Mouse (Mus musculus): Measurements from ENCODE around the gene Bsn.

Gene Bsn

DNA sequence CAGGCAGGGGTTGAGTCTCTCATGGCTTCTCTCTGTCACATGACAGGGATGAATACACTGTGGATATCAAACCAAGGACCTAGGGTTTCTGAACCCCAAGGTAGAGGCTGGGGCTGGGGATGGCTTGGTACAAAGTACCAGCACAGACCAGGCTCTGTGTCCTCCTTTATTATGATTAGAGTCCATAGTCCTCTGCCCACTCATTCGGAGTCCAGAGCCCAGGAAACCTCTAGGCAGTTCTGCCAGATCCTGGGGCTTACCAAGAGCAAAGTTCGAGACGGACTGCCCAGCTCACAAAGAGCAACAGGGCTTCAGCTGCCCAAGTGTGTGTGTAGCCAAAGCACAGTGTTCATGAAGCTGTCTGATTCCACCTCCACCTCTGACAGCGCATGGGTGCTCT, 104.9 kb downstream of the Bsn start:
- no peak for DNase-seq

DNA sequence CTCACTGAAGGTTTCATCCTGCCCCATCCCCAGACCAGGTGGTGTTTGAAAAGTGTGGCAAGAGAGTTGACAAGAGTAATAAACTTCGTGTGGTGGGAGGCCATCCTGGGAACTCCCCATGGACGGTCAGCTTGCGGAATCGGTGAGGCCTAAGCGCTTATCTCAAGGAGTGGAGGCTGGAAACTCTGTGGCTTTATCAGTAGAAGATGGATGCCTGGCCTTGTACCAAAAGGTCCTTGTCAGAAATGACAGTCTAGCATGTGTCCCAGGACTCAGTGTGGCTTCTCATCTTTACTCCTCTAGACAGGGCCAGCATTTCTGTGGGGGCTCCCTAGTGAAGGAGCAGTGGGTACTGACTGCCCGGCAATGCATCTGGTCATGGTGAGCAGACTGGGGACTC, 106.6 kb downstream of the Bsn start:
- DNase-seq: no peak

DNA sequence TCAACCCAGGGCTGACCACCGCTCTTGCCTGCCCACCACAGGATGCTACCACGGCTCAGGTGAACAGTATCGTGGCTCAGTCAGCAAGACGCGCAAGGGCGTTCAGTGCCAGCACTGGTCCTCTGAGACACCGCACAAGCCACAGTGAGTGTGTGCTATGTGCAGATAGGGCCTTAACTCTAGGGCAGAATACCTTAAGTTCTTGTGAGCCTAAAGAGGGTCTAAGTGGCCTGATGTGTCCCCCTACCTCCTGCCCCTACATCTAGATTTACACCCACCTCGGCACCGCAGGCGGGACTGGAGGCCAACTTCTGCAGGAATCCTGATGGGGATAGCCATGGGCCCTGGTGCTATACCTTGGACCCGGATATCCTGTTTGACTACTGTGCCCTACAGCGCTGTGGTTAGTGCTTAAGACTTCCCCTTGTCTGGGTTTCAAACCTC, 107.2 kb downstream of the Bsn start, which contains the start of gene Rnf123:
Rnf123 (minus strand) TSS at position 359 of the 444 bp plus-strand sequence.
- no peak for DNase-seq

DNA sequence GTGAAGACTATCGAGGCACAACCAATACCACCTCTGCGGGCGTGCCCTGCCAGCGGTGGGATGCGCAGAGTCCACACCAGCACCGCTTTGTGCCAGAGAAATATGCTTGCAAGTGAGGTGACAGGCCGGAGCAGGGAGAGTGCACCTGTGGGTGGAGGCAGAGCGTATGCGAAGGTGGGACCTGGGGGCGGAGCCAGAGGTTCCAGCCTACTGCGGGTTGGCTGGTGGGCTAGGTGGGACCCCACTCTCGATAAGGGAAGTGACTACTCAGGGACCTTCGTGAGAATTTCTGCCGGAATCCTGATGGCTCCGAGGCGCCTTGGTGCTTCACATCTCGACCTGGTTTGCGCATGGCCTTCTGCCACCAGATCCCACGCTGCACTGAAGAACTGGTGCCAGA, 107.6 kb downstream of the Bsn start:
- DNase-seq: peak; percentile 50

DNA sequence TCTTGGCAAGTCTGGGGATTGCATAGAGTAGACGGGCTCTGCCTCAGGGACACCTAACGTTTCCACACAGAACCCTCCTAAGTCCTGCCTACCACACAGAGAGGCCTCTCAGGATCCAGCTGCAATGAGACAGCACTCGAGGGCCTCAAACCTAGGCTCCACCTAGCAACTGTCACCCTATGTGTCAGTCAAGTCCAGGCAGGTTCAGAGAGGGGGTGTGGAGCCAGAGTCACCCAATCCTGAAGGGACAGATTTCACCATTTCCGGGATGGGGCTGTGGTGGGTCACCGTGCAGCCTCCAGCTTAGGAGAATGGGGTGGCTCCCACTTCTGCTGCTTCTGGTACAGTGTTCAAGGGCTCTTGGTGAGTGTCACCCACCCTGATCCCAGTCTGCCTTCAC, 110.0 kb downstream of the Bsn start, which contains the start of gene Mst1:
Mst1 (plus strand) TSS at position 269 of the 400 bp plus-strand sequence.
- DNase-seq: no peak

DNA sequence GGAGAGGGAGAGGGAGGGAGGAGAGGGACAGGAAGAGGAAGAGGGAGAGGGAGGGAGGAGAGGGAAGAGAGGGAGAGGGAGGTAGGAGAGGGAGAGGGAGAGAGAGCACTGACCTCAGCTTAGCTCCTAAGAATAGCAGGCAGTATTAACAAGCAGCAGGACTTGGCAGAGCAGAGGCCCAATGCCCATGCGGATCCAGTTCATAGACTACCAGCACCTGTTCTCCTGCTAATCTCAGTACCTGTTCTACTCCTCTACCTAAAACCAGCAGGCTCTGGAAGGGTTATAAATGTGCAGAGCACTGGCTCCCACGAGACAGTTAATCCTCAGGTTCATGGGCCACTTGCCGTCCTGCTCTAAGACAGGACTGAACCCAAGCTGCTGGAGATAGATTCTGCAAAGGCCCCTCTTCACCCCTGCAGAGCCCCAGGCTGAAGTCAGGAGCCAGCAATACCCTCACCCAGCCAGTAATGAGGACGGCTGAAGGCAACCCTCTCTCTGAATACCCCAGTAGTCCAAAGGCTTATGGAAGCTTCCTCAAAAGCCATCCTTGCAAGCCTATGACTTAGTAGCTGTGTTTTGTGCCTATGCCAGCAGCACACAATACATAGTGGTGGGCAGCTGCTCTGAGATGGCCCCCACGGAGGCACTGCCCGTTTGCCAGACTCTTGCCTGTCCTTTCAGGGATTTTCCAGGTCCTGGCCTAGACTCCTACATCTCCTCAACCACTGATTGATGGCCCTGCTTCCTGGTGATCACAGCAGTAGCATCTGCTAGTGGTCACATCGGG, 116.8 kb downstream of the Bsn start:
- DNase-seq: no peak

DNA sequence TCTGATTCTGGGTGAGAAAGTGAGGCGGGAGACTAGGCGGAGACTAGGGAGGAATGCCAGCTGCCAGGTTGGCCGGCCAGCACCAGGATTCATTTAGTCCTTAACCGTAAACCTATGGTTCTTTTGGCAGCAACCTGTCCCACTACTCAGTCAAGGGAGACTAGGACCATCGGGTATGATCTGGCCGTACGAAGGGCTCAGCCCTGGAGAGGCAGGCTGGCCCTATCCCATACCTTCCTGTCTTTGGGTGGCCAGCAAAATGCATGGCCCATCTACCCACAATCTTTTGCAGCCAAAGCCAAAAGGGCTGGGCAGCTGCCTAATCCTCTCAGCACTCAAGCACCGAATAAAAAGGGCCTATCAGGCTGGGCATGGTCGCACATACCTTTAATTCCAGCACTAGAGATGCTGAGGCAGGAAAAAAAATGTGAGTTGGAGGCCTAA, 117.7 kb downstream of the Bsn start:
- DNase-seq: no peak

DNA sequence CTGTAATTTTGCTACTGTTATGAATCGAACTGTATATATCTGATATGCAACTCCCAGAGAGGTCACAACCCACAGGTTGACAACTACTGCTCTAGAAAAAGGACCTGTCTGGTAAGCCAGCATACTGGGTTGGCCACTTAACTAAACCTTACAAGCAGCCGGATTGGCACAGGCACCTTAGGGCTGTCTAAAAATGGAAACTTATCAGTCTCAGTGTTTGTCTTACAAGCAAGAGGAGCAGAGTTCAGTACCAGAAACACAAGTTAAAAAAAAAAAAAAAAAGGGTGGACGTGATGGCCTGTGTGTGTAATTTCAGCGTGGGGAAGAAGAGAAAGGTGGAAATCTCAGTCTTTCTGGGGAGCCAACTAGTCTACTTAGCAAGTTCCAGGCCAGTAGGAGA, 118.4 kb downstream of the Bsn start:
- no peak for DNase-seq

DNA sequence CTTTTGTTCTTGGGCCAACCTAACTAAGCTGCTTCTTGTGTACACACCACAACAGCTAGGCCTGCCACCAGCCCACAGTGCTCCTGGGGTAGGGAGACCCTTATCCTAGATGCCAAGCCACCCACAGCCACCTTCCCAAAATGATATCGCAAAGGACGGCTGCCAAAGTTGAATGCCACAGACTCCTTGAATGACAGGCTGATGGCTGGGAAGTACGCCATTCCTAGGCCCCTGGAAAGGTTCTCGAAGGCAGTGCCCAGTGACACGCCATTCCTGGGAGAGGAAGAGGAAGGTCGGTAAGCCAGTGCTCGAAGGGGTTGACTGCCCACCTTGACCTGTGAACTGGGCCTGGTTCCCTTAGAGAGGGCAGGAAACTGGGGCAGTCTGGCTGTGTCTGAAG, 120.7 kb downstream of the Bsn start:
- DNase-seq: no peak

DNA sequence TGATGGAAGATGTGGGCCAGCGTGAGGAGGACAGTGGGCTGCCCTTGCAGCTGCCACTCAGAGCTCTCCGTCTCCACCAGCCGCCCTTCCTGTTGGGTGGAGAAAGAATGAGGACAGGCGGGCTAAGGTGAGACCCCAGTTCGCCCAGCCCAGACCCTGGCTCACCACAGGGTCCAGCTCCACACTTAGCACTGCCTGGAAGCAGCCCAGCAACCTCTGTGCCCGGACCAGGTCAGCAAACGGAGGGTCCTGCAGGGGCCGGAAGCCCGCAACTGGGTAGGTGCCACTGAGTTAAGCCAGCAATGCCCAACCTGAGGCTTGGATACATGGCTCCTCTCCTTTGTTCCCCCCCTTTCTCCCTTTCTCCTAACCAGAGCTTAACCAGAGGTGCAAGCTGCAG, 121.2 kb downstream of the Bsn start:
- no peak for DNase-seq

DNA sequence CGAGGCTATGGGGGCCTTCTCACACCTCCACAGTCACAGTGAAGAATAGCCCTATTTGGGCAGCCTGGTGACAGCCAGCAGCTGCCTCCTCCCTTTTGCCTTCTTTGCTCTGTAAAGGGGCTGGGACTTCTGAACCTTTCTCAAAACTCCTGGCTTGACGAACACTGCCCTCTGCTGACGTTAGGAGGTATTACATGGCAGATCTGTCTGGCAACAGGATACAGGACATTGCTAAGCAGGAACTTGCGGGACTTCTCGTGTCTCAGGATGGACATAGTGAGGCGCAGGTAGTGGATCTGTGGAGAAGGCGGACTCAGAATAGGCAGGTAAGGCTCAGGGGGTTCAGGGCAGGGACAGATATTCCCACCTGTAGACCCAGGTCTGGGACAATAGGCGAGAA, 122.3 kb downstream of the Bsn start:
- peak; percentile 87 for DNase-seq

DNA sequence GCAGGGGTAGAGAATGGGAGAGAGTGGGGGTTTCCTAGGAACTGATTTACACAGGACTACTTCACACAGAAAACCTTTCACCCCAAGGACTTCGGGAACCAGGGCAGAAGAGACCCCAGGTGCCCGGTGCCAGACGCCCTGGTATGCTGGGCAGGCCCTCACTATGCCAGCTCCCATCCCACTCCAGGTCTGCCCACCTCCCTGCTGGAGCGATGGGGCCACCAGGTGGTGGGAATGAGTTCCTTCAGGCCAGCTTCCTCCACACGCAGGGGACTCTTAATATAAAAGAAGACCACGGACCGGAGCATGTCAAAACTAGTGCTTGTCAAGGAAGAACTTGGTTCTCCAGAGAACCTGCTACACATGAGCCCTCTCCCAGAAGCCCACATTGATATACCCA, 123.0 kb downstream of the Bsn start:
- no peak for DNase-seq

DNA sequence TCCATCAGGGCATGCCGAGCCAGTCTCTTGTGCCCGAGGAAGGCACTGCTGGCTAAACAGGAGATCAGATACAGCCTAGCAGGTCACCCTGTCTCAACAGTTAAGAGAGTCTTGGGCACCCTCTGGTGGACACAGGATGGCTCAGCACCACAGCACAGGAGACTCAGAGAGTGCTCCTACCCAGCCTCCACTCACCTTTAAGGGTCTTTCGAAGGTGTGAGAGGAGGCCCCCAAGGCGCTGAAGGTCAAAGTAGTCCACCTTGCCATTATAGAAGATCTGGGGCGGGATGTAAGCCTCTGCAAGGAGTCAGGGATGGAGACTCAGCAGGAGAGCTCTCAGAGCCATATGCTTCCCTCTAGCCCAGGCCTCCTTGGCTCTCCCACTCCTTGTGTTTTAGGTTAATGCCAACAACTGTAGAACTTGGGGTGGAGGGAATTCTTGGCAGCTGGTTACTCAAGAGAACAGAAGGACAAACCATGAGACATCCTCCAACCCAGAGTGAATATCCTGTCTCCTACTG, 124.6 kb downstream of the Bsn start:
- peak; percentile 78 for DNase-seq

DNA sequence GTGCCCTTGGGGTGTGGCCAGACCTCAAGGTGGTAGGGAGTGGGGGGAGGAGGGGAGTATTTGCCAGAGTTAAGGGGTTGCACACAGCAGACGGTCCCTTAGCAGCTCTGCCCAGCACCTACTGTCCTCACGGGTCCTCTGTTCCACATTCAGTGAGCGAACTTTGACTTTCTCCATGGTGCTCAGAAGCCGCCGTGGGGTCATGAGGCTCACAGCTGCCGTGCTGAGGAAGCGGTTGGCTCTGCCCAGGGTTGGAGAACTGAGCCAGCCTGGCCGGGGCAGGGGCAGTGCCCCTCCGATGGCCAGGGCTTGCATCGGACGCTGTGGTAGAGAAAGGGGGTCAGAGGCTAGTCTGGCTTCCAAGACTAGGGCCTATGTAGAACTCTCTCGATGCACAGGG, 126.8 kb downstream of the Bsn start:
- no peak for DNase-seq

DNA sequence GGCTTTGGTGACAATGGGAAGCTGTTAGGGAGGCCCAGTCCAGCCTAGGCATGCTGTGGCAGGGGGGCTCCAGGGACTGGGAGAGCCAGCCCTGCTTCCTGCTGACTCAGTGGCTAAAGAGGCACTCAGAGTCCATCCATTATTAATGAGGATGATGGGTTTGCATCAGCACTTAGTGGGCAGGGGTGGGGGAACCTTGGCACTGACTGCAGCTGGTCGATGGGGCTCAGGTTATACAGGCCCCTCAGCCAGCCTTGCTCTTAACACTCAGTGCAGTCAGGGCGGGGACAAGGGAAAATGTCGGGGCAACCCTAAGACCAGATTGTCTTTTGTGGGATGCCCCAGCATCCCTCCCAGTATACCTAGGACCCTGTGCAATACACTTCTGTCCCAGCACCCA, 128.0 kb downstream of the Bsn start:
- no peak for DNase-seq

DNA sequence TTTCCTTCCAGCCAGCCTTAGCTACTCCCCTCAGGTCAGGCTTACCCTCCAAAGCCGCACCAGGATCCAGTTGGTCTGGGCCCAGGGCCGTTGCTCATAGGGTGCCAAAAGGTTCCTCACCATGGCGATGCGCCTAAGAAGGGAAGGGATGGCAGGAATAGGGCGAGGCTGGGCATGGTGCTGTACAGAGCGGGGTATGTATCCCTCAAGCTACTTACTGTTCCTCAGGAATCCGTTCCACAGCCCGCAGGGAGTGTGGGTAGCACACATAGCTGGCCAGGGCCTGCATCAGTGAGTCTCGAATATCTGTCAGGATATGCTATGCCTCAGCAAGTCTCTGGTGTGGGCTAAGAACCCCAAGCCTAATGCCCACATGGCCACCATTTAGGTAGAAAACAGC, 131.9 kb downstream of the Bsn start:
- DNase-seq: no peak

DNA sequence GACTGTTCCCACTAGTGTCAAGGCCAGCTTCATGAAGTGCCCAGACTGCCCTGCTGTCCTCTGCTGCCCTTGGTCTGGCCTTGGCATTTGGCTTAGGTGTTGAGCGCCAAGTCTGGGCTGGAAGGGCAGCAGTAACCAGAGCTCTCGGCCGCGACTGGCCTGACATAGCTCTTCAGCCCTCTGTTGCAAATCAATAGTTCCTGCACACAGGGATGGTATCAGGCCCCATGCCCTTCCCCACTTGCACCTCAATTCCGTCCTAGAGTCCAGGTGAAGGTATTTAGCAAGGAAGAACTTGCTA, 133.0 kb downstream of the Bsn start:
- DNase-seq: no peak

DNA sequence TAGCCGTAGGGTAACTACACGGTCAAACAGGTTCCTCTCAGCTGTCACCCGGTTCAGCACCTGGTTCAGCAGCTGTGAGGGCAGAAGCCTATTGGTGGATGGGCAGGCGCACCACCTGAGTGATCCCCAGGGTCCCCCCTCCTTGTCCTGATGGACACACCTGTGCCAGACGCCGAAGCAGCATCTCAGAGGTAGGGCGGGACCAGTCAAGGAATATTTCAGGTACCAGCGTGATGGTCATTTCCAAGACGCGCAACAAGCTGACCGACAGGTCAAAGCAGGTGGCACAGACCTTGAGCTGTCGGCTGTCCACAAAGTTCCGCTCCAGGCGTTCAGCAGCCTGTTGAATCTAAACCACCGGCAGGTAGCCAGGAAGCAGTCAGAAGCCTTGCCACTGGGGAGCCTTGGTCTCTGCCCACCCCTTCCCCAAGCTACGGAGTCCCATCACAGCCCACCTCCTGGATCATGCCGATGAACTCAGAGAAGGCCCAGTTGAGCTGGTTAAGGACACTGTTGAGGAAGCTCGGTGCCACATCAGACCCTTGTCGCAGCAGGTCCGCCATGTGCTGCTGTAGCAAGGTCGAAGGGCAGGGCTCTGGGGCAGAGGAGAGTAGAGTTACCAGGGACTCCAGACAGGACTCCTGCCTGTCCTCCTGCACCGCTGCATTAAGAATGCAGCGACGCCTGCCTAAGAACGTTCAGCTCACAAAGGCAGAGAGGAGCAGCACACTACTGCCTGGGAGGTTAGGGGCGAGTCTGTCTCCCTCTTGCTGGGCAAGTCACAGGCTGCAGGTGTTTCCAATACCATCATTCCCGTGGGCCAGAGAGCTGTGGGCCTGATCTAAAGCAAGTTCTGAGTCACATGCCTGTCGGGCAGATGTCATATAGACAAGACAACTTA, 133.6 kb downstream of the Bsn start:
- no peak for DNase-seq

DNA sequence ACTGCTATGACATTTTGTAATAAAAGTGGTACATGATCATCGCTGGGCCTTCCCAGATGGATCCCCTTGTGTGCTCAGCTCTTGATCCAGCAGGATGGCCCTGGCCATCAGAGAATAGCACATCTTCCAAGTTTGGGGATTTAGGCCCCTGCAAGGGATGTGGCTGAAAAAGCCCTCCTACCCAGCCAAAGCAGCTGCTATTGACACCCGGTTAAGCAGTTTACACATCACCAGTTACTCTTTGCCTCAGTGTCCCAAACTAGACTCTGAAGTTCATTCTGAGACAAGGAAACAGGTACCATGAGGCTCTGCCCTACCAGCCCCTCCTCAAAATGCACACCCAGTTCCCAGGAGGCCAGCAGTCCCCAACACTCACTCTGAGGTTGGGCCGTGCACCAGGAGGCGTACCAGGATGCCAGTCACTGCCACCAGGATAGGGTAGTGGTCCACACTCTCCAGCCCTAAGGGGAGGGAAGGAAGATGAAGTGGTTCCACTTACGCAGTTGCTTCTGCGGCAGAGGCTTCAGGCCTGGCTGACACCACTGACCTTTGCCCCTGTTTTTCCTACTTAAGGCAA, 134.4 kb downstream of the Bsn start:
- no peak for DNase-seq

DNA sequence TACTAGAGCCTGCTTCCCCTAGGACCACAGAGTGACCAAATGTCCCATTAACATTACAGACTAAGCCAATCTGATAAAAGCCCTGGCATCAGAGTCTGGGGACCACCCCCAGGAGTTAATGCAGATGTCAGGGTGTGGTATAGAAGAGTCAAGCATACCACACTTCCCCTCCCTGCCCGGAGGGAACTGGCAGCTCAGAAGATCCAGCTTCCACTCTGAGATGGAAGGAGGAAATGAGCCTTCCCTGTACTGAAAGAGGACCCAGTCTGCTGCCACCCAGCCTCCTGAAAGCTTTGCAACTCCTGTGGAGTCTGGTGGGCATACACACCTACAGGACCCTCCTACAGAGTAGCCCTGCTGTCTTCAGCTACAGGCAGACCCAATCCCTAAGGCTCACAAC, 135.1 kb downstream of the Bsn start:
- DNase-seq: no peak

DNA sequence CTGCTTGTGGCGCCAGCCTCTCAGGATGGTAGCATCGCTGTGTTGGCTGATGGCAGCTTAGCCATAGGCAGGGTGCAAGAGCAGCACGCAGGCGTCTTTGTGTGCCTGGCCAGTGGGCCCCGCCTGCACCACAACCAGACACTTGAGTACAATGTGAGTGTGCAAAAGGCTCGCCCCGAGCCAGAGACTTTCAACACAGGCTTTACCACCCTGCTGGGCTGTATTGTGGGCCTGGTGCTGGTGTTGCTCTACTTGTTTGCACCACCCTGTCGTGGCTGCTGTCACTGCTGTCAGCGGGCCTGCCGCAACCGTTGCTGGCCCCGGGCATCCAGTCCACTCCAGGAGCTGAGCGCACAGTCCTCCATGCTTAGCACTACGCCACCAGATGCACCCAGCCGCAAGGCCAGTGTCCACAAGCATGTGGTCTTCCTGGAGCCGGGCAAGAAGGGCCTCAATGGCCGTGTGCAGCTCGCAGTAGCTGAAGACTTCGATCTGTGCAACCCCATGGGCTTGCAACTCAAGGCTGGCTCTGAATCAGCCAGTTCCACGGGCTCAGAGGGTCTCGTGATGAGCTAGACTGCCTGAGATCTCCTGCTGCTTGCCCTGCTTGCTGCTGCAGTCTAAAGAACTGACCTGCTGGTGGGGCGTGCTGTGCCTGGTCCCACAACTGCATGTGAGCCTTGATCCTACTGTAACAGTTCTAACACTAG, 135.7 kb downstream of the Bsn start:
- DNase-seq: no peak

DNA sequence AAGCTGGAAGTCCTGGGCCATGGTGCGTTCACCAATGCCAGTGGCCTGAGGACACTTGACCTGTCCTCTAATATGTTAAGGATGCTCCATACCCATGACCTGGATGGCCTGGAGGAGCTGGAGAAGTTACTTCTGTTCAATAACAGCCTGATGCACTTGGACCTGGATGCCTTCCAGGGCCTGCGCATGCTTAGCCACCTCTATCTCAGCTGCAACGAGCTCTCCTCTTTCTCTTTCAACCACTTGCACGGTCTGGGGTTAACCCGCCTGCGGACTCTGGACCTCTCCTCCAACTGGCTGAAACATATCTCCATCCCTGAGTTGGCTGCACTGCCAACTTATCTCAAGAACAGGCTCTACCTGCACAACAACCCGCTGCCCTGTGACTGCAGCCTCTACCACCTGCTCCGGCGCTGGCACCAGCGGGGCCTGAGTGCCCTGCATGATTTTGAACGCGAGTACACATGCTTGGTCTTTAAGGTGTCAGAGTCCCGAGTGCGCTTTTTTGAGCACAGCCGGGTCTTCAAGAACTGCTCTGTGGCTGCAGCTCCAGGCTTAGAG, 136.4 kb downstream of the Bsn start:
- DNase-seq: no peak

Data from thymus, postnatal 4 days (tissue).